ENCODE assay signal across 8 mouse cellular contexts in genomic region chr9:66919382-66919971, GRCm38 (mm10). TPM values are rescaled to one million over a fixed set of nuclear protein-coding genes. Genes with fewer than 3 reads are reported as not detected.
DNase-seq lines count a peak whose midpoint lies in the region; ATAC-seq and TF ChIP-seq lines count a peak whose summit lies in the region.

TSS of gene Rab8b (minus strand) at chr9:66919687.

- TF ChIP-seq EP300 in lung, postnatal 0 days (IDR thresholded peaks at IDR 0.05) = no peak

- H3K27ac ChIP-seq in hindbrain, embryonic 10.5 days = peak within 1 kb of the TSS; percentile 96
- peak within 1 kb of the TSS; percentile 92 for H3K27ac ChIP-seq in lung, postnatal 0 days (ENCODE audit: low read length)

- H3K27me3 ChIP-seq in hindbrain, embryonic 10.5 days (ENCODE audit: insufficient read depth, poor library complexity, severe bottlenecking) = peaks cover 4% of the 10 kb centered on the region; the same call in 1 of the 2 replicates
- H3K27me3 ChIP-seq in lung, postnatal 0 days (replicated peaks; ENCODE audit: insufficient read depth, low read length) = no peaks in the 10 kb centered on the region

- peak within 1 kb of the TSS; percentile 79 for H3K9ac ChIP-seq in lung, postnatal 0 days (replicated peaks; ENCODE audit: low read depth)

- under 1% methylated on average over 46 of the region's 49 CpGs for WGBS in hindbrain, embryonic 10.5 days
- under 1% methylated on average over 46 of the region's 49 CpGs for WGBS in lung, postnatal 0 days

- TF ChIP-seq CTCF in lung, postnatal 0 days (IDR thresholded peaks at IDR 0.05) = no peak

- H3K36me3 ChIP-seq in hindbrain, embryonic 10.5 days = no peaks in the 10 kb centered on the region
- H3K36me3 ChIP-seq in lung, postnatal 0 days (ENCODE audit: insufficient read depth, low read length) = no peaks in the 10 kb centered on the region

- H3K9me3 ChIP-seq in hindbrain, embryonic 10.5 days = no peaks in the 10 kb centered on the region
- H3K9me3 ChIP-seq in lung, postnatal 0 days (ENCODE audit: low read length) = no peaks in the 10 kb centered on the region

- peak; percentile 99 for ATAC-seq in frontal cortex, adult (ENCODE audit: low TSS enrichment)
- ATAC-seq in lung, postnatal 0 days = peak; percentile 99

- H3K4me3 ChIP-seq in hindbrain, embryonic 10.5 days = peak within 1 kb of the TSS; percentile 89
- H3K4me3 ChIP-seq in lung, postnatal 0 days (ENCODE audit: low read depth, low read length) = peak within 1 kb of the TSS; percentile 91

- H3K4me2 ChIP-seq in lung, postnatal 0 days (replicated peaks; ENCODE audit: low read depth, low read length) = peak within 1 kb of the TSS; percentile 74

- DNase-seq in MN1 (ENCODE audit: low spot score) = peak; percentile 96
- DNase-seq in cerebellum, adult 9-10 months = peak; percentile 98
- peak; percentile 99 for DNase-seq in hindbrain, embryonic 10.5 days (ENCODE audit: low spot score)
- peak; percentile 97 for DNase-seq in layer of hippocampus, adult 9-11 months
- peak; percentile 98 for DNase-seq in lung, postnatal 0 days (ENCODE audit: low spot score)
- DNase-seq in ovary, postnatal 14 days (ENCODE audit: low spot score) = peak; percentile 94
- peak; percentile 99 for DNase-seq in thymus, postnatal 14 days

- H3K4me1 ChIP-seq in hindbrain, embryonic 10.5 days (replicated peaks) = peaks cover 39% of the 10 kb centered on the region
- H3K4me1 ChIP-seq in lung, postnatal 0 days (ENCODE audit: insufficient read depth, low read depth, low read length) = peaks cover 10% of the 10 kb centered on the region; the same call in 1 of the 2 replicates

RNA-seq across cellular contexts. Expression of gene Rab8b, which starts in this region (rescaled TPM):
- 24.3 and 27.3 TPM in 2 replicates for polyA plus RNA-seq in hindbrain, embryonic 10.5 days (2016; fragmentation: Nextera tagmentation; extraction: Ambion mirVana)
- 15.6 and 20.4 TPM in 2 replicates for polyA plus RNA-seq in lung, postnatal 0 days (2015; fragmentation: Nextera tagmentation; extraction: Ambion mirVana)

Comparison
In these comparisons a context has a peak if more than half of its experiments do, and no peak if none do; other contexts are left out.
1. Peak in every context shown above with its lines: DNase-seq, ATAC-seq, H3K4me3 ChIP-seq and H3K27ac ChIP-seq.